Mouse (Mus musculus) forebrain, embryonic 15.5 days (tissue): ENCODE results near the gene Amz2. TPM values are rescaled to one million over a fixed set of nuclear protein-coding genes. Genes with fewer than 3 reads are reported as not detected.

ENCODE experiments used
- ATAC-seq: fragments of 200-750 bp; cut with Nextera tagmentation; replicated peaks from 2 replicates; pipeline ENCODE4 v1.8.0; 2017; ENCODE audit warnings: mild to moderate bottlenecking, moderate TSS enrichment, moderate library complexity
- H3K27ac ChIP-seq: fragments of 300-500 bp; sonication (generic); replicated peaks from 2 replicates; pipeline ENCODE4 v1.5.1; 2015; ENCODE audit warnings: mild to moderate bottlenecking, inconsistent platforms
- H3K27me3 ChIP-seq: fragments of 300-500 bp; sonication (generic); 2 replicates; pipeline ENCODE4 v1.6.1; 2015; ENCODE audit warnings: inconsistent platforms
- H3K36me3 ChIP-seq: fragments of 300-500 bp; sonication (generic); 2 replicates; pipeline ENCODE4 v1.6.1; 2015; ENCODE audit warnings: mild to moderate bottlenecking, inconsistent platforms
- H3K4me1 ChIP-seq: fragments of 300-500 bp; sonication (generic); 2 replicates; pipeline ENCODE4 v1.6.1; 2015; ENCODE audit warnings: inconsistent platforms
- H3K4me2 ChIP-seq: fragments of 300-500 bp; sonication (generic); replicated peaks from 2 replicates; pipeline ENCODE4 v1.6.1; 2015; ENCODE audit warnings: mild to moderate bottlenecking, inconsistent platforms
- H3K4me3 ChIP-seq: fragments of 300-500 bp; sonication (generic); 2 replicates; pipeline ENCODE4 v1.5.1; 2015; ENCODE audit warnings: mild to moderate bottlenecking, inconsistent platforms
- H3K9ac ChIP-seq: fragments of 300-500 bp; sonication (generic); replicated peaks from 2 replicates; pipeline ENCODE4 v1.6.1; 2015; ENCODE audit warnings: mild to moderate bottlenecking, inconsistent platforms
- H3K9me3 ChIP-seq: fragments of 300-500 bp; sonication (generic); 2 replicates; pipeline ENCODE4 v1.6.1; 2016; ENCODE audit warnings: inconsistent platforms
- WGBS: fragments of 180-500 bp; shearing (Covaris S2); methylation state at CpG from one replicate; pipeline ENCODE4 v1.1.7; 2015; ENCODE audit warnings: mixed read lengths; 5-methylcytosine and 5-hydroxymethylcytosine counted together
- polyA plus RNA-seq: library from polyadenylated mRNA; unstranded; fragments of >200 nt; fragmentation: Nextera tagmentation; extraction: Ambion mirVana; gene quantifications from 2 replicates; pipeline ENCODE4 v1.2.1, GENCODE M21; 2015

Amz2 gene
- polyA plus RNA-seq, 1 experiment from 2014 or later: 67.3 TPM

DNA sequence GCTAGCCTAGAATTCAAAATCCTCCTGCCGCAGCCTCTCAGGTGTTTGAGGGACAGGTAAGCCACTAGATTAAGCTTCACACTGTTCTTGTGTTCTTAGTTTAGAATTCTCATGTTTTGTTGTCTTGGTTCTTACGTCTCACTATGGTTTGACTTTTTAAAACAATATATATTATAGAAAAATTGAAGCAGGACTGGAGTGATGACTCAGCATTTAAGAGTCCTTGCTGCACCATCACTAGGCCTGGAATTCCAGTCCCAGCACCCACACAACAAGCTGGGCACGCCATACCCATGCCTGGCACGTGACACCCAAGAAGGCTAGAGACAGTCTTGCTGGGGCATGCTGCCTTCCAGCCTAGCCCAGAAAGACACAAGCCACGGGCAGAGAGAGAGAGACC lies 19.3 kb upstream of the Amz2 start:
- WGBS: 88% methylated on average over 5 of the region's 5 CpGs
- Histone ChIP-seq H3K9me3 (no peaks in the 10 kb centered on the region), H3K4me3 (no peak overlapping the region), H3K27ac (no peak overlapping the region), H3K9ac (no peak overlapping the region), H3K36me3 (no peaks in the 10 kb centered on the region), H3K4me2 (no peak overlapping the region), H3K4me1 (no peaks in the 10 kb centered on the region), H3K27me3 (no peaks in the 10 kb centered on the region)
- no peak for ATAC-seq

DNA sequence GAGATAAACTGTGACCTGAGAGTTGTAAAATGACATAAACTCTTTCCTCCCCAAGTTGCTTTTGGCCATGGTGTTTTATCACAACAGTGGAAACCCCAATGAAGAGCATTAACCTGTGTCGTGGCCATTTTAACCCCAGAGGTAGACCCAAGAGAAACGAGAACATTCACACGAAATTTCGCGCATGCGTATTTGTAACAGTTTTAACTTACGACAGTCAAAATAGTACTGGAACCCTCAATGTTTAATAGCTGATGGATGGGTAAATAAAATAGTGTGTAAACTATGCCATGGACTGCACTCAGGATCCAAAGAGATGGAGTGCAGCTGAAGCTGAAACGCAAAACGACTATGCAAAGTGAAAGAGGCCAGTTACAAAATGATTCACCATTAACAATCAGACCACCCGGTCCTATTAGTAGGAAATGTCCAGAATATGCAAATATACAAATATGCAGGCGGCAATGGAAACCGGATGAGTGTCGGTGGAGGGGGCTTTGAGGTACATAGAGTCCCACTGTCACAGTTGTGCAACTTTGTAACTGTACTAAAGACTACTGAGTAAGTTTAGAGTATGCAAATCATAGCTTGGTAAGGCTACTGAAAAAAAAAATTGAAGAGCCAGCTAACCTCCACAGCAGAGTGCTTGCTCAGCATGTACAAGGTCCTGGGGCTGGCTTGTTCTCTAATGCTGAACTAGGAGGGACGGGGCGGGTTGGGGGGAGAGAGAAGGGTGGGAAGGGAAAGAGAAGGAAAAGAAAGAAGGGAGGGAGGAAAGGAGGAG lies 15.4 kb upstream of the Amz2 start:
- H3K4me2 ChIP-seq: no peak overlapping the region
- 90% methylated on average over 15 of the region's 15 CpGs for WGBS
- no peak overlapping the region for H3K27ac ChIP-seq
- H3K9me3 ChIP-seq: no peaks in the 10 kb centered on the region
- no peak overlapping the region for H3K4me3 ChIP-seq
- ATAC-seq: no peak
- no peaks in the 10 kb centered on the region for H3K27me3 ChIP-seq
- H3K36me3 ChIP-seq: no peaks in the 10 kb centered on the region
- no peak overlapping the region for H3K9ac ChIP-seq
- H3K4me1 ChIP-seq: no peaks in the 10 kb centered on the region

GRCm38 (mm10) chr11:109413617-109414016 lies 12.1 kb upstream of the Amz2 start, which contains the start of gene 9930022D16Rik:
9930022D16Rik (plus strand) TSS chr11:109413917.
- no peaks in the 10 kb centered on the region for H3K36me3 ChIP-seq
- ATAC-seq: no peak
- H3K9me3 ChIP-seq: no peaks in the 10 kb centered on the region
- H3K9ac ChIP-seq: no peak within 1 kb of the TSS
- no peak within 1 kb of the TSS for H3K27ac ChIP-seq
- no peaks in the 10 kb centered on the region for H3K4me1 ChIP-seq
- no peak within 1 kb of the TSS for H3K4me3 ChIP-seq
- H3K4me2 ChIP-seq: no peak within 1 kb of the TSS
- 93% methylated on average over 6 of the region's 6 CpGs for WGBS
- no peaks in the 10 kb centered on the region for H3K27me3 ChIP-seq

DNA sequence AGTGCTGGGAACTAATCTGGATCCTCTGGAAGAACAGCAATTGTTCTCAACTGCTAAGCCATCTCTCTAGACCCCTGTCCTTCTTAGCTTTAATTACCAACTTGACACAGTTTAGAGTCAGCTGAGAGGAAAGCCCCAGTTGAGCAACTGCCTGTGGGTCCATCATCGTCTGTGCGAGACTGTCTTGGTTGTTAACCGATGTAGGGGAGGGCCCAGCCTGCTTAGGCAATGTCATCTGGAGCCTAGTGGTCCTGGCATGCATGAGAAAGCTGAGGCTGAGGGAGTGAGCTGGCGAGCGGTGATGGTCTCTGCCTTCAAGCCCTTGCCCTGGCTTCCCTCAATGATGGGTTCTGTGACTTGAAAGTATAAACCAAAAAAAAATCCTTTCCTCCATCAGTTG lies 10.9 kb upstream of the Amz2 start:
- H3K27ac ChIP-seq: no peak overlapping the region

DNA sequence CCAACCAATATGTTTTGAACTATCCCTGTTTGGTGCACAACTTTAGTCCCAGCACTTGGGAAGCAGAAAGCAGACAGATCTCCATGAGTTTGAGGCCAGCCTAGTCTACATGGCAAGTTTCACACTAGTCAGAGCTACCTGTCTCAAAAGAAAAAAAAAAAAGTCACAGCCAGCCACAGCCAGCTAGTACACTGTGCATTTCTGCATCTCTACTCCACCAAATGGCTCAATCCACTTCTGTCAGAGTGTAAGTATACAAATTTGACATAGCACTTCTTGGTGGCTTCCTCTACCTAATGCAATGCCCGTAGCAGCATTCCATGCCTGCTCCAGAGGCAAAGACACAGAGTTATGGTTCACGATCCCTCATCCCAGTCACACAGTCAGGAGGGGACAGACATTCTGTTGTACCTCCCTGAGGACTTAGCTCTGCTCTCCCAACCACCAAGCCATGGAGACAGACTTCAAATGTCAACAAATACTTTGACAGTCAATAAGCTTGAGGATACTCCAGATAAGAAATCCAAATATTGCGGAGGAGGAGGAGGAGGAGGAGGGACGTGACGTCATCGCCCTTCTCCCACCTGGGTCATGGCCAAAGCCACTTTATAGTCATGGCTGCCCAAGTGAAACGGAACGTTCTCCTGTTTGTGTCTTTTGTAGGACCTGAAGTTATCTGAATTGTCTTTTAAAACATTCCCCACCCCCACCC lies 8.9 kb upstream of the Amz2 start:
- Histone ChIP-seq H3K9me3 (no peaks in the 10 kb centered on the region), H3K4me3 (no peak overlapping the region), H3K4me1 (no peaks in the 10 kb centered on the region), H3K4me2 (no peak overlapping the region), H3K27ac (no peak overlapping the region), H3K36me3 (no peaks in the 10 kb centered on the region), H3K9ac (no peak overlapping the region), H3K27me3 (no peaks in the 10 kb centered on the region)
- 90% methylated on average over 8 of the region's 8 CpGs for WGBS
- ATAC-seq: no peak

More for the DNA sequence above, 10.9 kb upstream of the Amz2 start:
- Histone ChIP-seq H3K9ac (no peak overlapping the region), H3K36me3 (no peaks in the 10 kb centered on the region), H3K4me1 (no peaks in the 10 kb centered on the region), H3K9me3 (no peaks in the 10 kb centered on the region), H3K4me2 (no peak overlapping the region), H3K27me3 (no peaks in the 10 kb centered on the region), H3K4me3 (no peak overlapping the region)
- WGBS: 86% methylated on average over 5 of the region's 5 CpGs
- ATAC-seq: no peak

GRCm38 (mm10) chr11:109417472-109418040 lies 8.2 kb upstream of the Amz2 start:
- H3K4me3 ChIP-seq: no peak overlapping the region
- no peak overlapping the region for H3K27ac ChIP-seq
- no peak overlapping the region for H3K9ac ChIP-seq
- H3K4me1 ChIP-seq: no peaks in the 10 kb centered on the region
- no peaks in the 10 kb centered on the region for H3K9me3 ChIP-seq
- ATAC-seq: no peak
- H3K36me3 ChIP-seq: no peaks in the 10 kb centered on the region
- 90% methylated on average over 9 of the region's 9 CpGs for WGBS
- no peaks in the 10 kb centered on the region for H3K27me3 ChIP-seq
- H3K4me2 ChIP-seq: no peak overlapping the region

DNA sequence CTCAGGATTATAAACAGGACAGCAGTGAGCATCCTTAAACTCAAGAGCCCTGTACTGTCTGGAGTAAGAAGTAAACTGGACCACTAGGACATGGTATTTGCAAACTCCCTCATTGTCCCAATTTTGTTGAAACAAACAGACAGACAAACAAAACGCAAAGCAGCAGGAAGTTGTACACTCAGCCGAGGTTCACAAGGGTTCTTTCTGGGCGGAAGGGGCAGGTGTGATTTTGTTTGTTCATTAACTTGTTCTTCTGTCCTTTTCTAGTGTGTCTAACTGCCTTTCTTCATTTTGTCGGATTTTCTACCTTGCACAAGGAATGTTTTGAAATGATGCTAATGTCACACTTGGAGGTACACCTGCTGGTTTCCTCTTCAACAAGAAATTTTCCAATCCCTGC lies 6.3 kb upstream of the Amz2 start:
- no peaks in the 10 kb centered on the region for H3K27me3 ChIP-seq
- H3K9ac ChIP-seq: no peak overlapping the region
- no peak overlapping the region for H3K4me3 ChIP-seq
- no peak overlapping the region for H3K4me2 ChIP-seq
- WGBS: 45% methylated on average over 4 of the region's 4 CpGs
- H3K36me3 ChIP-seq: no peaks in the 10 kb centered on the region
- H3K9me3 ChIP-seq: no peaks in the 10 kb centered on the region
- H3K4me1 ChIP-seq: no peaks in the 10 kb centered on the region
- no peak overlapping the region for H3K27ac ChIP-seq
- no peak for ATAC-seq

DNA sequence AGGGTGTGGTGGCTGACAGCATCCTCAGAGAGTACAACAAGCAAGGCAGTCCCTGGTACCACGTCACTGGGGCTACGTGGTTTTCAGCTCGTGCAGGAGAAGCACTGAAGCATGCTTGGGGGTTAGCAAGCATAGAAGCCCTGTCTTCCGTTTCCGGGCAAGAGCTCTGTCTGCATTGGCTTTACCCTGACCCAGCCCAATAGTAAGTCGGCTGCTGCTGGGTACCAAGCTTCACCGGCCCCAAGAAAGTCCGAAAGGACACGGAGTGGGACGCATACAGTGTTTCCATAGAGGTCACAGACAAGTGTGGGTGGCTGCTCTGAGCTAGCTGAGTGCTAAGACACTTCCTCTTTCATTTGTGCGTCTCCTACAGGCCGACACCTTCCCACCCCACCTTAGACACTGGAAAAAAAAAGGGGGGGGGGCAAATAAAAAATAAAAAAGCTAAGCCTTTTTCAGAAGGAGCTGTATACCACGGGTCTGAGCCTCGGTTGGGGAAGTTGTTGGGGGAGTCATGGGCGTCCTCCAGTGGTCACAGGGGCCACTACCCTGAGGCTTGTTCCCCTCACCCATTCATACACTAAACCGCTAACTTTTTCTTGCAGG lies 5.7 kb upstream of the Amz2 start:
- H3K9ac ChIP-seq: no peak overlapping the region
- H3K4me3 ChIP-seq: no peak overlapping the region
- H3K27me3 ChIP-seq: no peaks in the 10 kb centered on the region
- no peaks in the 10 kb centered on the region for H3K36me3 ChIP-seq
- peaks cover under 1% of the 10 kb centered on the region; the same call in 1 of the 2 replicates for H3K4me1 ChIP-seq
- no peak overlapping the region for H3K4me2 ChIP-seq
- WGBS: 42% methylated on average over 16 of the region's 16 CpGs
- no peaks in the 10 kb centered on the region for H3K9me3 ChIP-seq
- H3K27ac ChIP-seq: no peak overlapping the region
- no peak for ATAC-seq

DNA sequence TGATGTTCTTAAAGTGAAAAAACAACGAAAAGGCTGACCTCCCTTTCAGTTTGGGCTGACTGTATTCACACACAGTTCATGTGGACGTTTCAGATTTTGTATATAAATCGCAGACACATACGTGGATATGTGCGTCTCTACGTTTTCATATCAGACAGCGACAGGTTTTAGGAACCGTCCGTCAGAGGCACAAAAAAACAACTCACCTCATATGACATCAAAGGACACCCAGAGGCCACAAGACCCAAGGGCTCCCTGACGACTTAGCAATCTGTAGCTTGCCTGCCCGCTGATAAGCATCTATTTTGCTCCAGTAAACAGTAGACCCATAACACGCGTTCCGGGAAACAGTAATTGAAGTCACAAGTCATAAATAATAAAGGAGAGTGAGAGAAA lies 5.2 kb upstream of the Amz2 start:
- WGBS: 91% methylated on average over 14 of the region's 14 CpGs

DNA sequence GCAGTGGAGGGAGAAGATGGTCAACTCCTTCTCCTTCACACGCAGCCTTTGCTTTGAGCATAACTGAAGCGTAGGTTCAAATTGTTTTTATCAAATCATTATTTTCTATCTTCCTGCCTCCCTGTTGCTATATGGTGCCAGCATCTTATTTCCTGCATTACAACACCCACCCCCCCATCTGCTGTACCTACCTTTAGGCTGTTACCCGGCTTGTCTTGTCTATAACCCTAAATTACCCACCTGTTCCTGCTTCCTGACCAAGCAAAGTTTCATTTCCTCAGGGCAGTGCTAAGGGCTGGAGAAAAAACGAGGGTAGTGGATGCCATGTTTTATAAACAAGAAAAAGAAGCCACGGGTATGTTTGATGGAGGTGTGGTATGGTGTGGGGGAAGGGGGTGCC lies 4.5 kb upstream of the Amz2 start:
- Histone ChIP-seq H3K27me3 (no peaks in the 10 kb centered on the region), H3K27ac (no peak overlapping the region), H3K4me3 (no peak overlapping the region), H3K9ac (no peak overlapping the region), H3K9me3 (no peaks in the 10 kb centered on the region), H3K36me3 (no peaks in the 10 kb centered on the region), H3K4me1 (peaks cover 5% of the 10 kb centered on the region; the same call in 1 of the 2 replicates), H3K4me2 (no peak overlapping the region)
- WGBS: 84% methylated on average over 5 of the region's 5 CpGs
- ATAC-seq: no peak

More for the DNA sequence above, 5.2 kb upstream of the Amz2 start:
- no peaks in the 10 kb centered on the region for H3K36me3 ChIP-seq
- no peak overlapping the region for H3K27ac ChIP-seq
- no peak overlapping the region for H3K4me3 ChIP-seq
- peaks cover 5% of the 10 kb centered on the region; the same call in 1 of the 2 replicates for H3K4me1 ChIP-seq
- H3K4me2 ChIP-seq: no peak overlapping the region
- no peaks in the 10 kb centered on the region for H3K27me3 ChIP-seq
- ATAC-seq: no peak
- H3K9ac ChIP-seq: no peak overlapping the region
- no peaks in the 10 kb centered on the region for H3K9me3 ChIP-seq

DNA sequence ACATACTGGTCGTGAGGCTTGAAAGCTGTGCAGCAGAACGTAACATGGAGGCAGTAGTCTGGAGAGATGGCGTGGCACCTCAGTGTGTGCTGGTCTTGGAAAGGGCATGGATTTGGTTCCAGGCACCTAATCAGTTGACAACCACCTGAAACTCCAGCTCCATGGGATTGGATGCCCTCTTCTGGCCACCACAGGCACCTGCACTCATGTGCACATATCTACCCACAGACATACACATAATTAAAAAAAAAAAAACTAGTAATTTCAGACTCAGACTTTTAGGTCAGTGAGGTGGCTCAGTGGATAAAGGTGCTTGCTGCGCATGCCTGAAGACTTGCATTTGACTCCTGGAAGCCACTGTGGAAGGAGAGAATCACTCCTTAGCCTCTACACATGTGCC lies 3.5 kb upstream of the Amz2 start:
- Histone ChIP-seq H3K4me3 (no peak overlapping the region), H3K27ac (no peak overlapping the region), H3K9me3 (no peaks in the 10 kb centered on the region), H3K27me3 (no peaks in the 10 kb centered on the region), H3K4me2 (no peak overlapping the region), H3K36me3 (no peaks in the 10 kb centered on the region), H3K9ac (no peak overlapping the region), H3K4me1 (peaks cover 15% of the 10 kb centered on the region)
- ATAC-seq: no peak
- WGBS: over 99% methylated on average over 4 of the region's 4 CpGs

DNA sequence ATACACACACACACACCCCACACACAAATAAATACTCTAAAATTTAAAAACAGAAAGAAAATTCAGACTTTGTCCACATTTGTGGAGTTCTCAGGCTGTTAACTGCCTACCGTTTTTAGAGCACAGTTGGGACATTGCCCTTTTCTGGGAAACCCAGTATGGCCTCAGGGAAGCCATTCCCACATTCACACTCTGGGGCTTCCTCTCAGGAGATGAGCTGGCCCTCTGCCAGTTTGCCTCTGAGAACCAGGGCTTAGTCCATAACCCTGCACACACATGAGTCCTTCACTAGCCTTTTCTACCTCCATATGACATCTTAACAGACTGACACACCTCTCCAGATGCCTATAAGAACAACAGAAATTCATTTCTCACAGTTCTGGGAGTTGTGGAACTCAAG lies 2.5 kb upstream of the Amz2 start:
- Histone ChIP-seq H3K4me3 (no peak overlapping the region), H3K27ac (no peak overlapping the region), H3K9me3 (no peaks in the 10 kb centered on the region), H3K9ac (no peak overlapping the region), H3K27me3 (no peaks in the 10 kb centered on the region), H3K36me3 (no peaks in the 10 kb centered on the region; the same call in 1 of the 2 replicates), H3K4me2 (no peak overlapping the region), H3K4me1 (peaks cover 17% of the 10 kb centered on the region)
- 53% methylated on average over 1 of the region's 1 CpGs for WGBS
- ATAC-seq: no peak
